Mouse (Mus musculus) layer of hippocampus, postnatal 25 days (tissue): Measurements from ENCODE around the gene Map3k14. TPM values are rescaled to one million over a fixed set of nuclear protein-coding genes. Genes with fewer than 3 reads are reported as not detected.
A peak's percentile ranks its signal among the peaks of the same experiment; 100 is the strongest.

Source experiments
- DNase-seq, 2 experiments: peaks; one replicate each; pipeline ENCODE4 v3.0.0; 2022; ENCODE audit warnings: mixed read lengths in 2 of 2, low spot score in 1 of 2; ENCODE audit errors: extremely low spot score in 1 of 2
- total RNA-seq, 2 experiments: library from RNA; stranded (reverse); gene quantifications; 2 replicates each; pipeline ENCODE4 v1.2.3; 2021

Map3k14 gene
- total RNA-seq, 2 experiments from 2014 or later, result 3.0 to 3.7 TPM

GRCm38 (mm10) chr11:103276450-103276849, 9.2 kb upstream of the Map3k14 start:
- no peak for DNase-seq

- DNase-seq, result no peak
Measured at GRCm38 (mm10) chr11:103272888-103273287, 5.6 kb upstream of the Map3k14 start.

GRCm38 (mm10) chr11:103271979-103272378, 4.7 kb upstream of the Map3k14 start:
- peak in 1 of 2 experiments; percentile 35 for DNase-seq

- DNase-seq, result no peak
Measured at GRCm38 (mm10) chr11:103269426-103269825, 2.2 kb upstream of the Map3k14 start.

- DNase-seq, result no peak
Measured at GRCm38 (mm10) chr11:103268905-103269304, 1.6 kb upstream of the Map3k14 start.

- DNase-seq, result no peak
Measured at GRCm38 (mm10) chr11:103268350-103268749, 1.1 kb upstream of the Map3k14 start.

GRCm38 (mm10) chr11:103266729-103267345, 435 bp downstream of the Map3k14 start:
- DNase-seq, result no peak

- no peak for DNase-seq
Measured at GRCm38 (mm10) chr11:103265856-103266255, 1.4 kb downstream of the Map3k14 start.

GRCm38 (mm10) chr11:103265211-103265610, 2.1 kb downstream of the Map3k14 start:
- no peak for DNase-seq

- no peak for DNase-seq
Measured at GRCm38 (mm10) chr11:103264427-103265005, 2.8 kb downstream of the Map3k14 start.

GRCm38 (mm10) chr11:103263551-103263950, 3.7 kb downstream of the Map3k14 start:
- DNase-seq, result no peak

GRCm38 (mm10) chr11:103262412-103263267, 4.6 kb downstream of the Map3k14 start:
- no peak for DNase-seq

- no peak for DNase-seq
Measured at GRCm38 (mm10) chr11:103261671-103262411, 5.4 kb downstream of the Map3k14 start.

- DNase-seq, result no peak
Measured at GRCm38 (mm10) chr11:103260515-103261192, 6.6 kb downstream of the Map3k14 start.

GRCm38 (mm10) chr11:103260034-103260433, 7.2 kb downstream of the Map3k14 start:
- no peak for DNase-seq

GRCm38 (mm10) chr11:103257938-103258481, 9.3 kb downstream of the Map3k14 start:
- DNase-seq, result no peak

GRCm38 (mm10) chr11:103253605-103254004, 13.7 kb downstream of the Map3k14 start:
- no peak for DNase-seq

- DNase-seq, result no peak
Measured at GRCm38 (mm10) chr11:103252380-103252779, 14.9 kb downstream of the Map3k14 start.

- no peak for DNase-seq
Measured at GRCm38 (mm10) chr11:103250324-103250723, 16.9 kb downstream of the Map3k14 start.

- no peak for DNase-seq
Measured at GRCm38 (mm10) chr11:103249509-103249908, 17.8 kb downstream of the Map3k14 start.
